Mouse (Mus musculus): Measurements from ENCODE around the gene Aqp6.

Gene Aqp6

DNA sequence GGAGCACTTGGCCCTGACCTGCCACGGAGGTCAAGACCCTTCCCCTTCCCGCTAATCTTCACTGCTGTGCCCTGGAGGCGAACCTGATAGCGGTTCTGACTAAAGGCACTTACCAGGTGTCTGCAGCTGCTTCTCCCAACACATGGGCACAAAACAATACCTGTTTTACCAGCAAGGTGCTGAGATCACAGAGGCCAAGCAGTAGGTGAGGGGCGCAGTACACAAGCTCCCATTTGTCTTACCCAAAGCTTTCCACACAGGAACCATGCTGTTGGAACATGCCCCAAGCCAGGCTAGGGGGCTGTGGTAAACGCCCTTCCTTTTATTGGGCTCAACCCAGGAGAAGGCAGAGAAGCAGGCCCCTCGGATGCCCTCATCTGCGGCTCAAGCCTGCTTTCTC is 3.6 kb upstream of the Aqp6 start:
- no peak for DNase-seq (ENCODE audit: low spot score)

- no peak for DNase-seq (ENCODE audit: low spot score)
Observed at GRCm38 (mm10) chr15:99599245-99600070, 1.7 kb upstream of the Aqp6 start.

- DNase-seq (ENCODE audit: low spot score), result no peak
Observed at GRCm38 (mm10) chr15:99601823-99602120, 572 bp downstream of the Aqp6 start.

GRCm38 (mm10) chr15:99602206-99602820 is 1.1 kb downstream of the Aqp6 start:
- no peak for DNase-seq (ENCODE audit: low spot score)

GRCm38 (mm10) chr15:99603216-99603615 is 2.0 kb downstream of the Aqp6 start:
- DNase-seq (ENCODE audit: low spot score), result no peak

GRCm38 (mm10) chr15:99605595-99605994 is 4.4 kb downstream of the Aqp6 start:
- no peak for DNase-seq (ENCODE audit: low spot score)

- DNase-seq (ENCODE audit: low spot score), result no peak
Observed at GRCm38 (mm10) chr15:99606515-99606914, 5.3 kb downstream of the Aqp6 start.

DNA sequence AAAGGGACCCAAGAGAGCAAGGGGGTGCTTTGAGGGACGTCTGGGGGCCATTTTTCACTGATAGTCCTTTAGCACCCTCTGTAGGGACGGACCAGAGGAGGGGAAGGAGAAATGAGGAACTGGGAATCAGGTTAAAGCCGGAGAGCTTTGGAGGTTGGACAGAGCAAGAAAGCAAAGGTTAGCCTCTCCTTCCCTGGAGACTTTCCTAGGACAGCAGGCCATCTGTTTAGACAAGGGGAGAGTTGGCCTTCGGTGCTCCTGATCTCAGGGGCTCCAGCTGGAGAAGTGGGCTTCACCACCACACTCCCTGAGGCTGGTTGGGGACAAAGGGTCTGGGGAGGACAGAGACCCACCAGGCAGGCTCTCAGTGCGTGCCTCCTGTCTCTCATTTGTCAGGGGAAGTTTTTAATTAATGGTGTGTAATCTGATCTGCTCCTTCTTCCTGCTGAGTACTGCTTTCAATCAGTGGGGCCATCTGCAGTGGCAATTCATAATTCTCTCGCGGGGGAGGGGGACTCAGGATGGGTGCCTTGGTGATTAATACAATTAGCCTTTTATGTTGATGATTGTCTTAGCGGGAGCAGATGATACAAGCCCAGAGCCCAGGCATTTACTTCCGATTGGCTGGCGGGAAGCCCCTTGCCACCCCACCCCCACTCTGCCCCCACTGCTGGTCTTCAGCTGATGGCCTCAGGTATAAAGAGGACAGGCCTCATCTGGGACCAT is 6.4 kb downstream of the Aqp6 start:
- DNase-seq (ENCODE audit: low spot score), result no peak

DNA sequence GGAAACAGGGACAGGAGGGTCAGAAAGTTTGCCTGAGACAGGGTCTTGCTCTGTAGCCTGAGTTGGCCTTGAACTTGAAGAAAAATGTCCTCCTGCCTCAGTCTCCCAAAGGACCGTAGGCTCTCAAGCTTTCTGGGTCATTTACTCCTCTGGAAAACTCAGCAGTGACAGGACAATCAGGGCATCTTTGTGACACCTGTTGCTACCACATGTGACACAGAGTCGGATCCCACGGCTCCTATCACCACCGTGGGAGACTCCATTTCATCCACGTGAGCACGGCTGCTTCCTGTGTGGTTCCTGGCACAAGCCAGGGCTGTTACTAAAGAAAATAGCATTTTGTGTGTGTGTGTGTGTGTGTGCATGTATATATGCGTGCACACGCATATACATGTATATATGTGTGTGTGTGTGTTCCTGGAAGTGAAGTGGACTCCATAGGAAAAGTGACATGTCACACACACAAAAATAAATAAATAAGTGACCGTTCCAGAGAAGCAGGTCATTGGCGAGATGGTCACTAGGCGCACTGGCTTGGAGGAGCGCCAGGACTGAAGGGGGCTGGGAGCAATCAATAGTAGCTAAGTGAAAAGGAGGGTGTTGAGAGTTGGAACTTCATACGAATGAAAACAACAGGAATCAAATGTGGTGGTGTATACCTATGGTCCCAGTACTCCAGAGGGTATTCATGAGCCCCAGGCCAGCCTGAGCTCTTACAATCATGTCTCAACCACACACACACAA is 7.4 kb downstream of the Aqp6 start:
- DNase-seq (ENCODE audit: low spot score), result no peak

DNA sequence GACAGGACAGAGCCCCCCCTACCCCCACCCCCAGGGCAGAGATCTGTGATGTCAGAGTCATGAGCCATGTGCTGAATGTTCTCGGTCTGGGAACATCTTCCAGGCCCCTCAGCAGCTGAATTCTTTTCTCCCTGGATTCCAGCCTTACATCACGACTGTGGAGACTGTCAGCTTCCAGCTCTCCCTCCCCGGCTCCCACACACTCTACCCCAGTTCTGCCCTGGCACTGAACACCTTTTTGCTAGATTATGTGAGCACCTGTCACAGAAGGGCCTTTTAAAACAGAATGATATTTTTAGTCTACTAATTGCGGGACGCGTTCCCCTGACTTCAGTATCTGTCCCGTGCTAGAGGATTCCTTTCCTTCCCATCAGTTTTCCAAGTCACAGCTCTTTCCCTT is 10.4 kb downstream of the Aqp6 start:
- no peak for DNase-seq (ENCODE audit: low spot score)

DNA sequence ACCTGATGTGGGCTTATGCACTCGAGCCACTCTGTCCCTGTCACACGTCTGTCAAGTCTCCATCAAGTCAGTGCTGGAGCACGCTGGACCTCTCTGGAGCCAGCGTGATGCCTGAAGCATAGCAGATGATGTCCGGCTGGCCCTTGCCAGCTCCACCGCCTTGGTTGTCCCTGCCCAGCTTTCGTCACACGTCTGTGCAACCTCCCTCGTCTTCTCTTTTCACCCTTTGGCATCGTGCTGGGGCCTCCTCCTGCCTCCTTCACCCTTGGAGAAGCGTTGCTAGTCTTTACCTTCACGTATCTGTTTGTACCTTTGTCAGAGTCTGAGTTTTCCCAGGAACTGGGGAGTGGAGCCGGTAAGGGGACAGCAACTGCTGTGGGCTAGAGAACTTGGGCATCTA is 13.1 kb downstream of the Aqp6 start:
- DNase-seq (ENCODE audit: low spot score), result no peak

- peak; percentile 40 for DNase-seq (ENCODE audit: low spot score)
Observed at GRCm38 (mm10) chr15:99614753-99615152, 13.6 kb downstream of the Aqp6 start.

GRCm38 (mm10) chr15:99615246-99615645 is 14.0 kb downstream of the Aqp6 start:
- DNase-seq (ENCODE audit: low spot score), result no peak

DNA sequence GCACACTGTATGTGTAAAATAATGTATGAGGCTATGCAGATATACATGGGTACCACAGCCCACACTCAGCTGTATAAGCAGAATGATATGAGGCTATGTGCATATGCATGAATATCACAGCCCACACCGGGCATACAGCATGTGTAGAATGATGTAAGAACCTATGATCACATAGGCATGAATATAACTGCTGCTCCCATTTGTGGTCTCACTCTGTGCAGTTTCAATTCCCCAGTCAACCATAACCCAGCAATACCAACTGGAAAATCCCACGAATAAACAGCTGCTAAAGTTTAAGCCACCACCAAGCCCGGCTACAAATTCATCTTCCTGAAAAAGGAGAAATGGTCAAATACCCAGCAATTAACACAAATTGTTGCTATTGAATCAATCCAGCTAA is 17.4 kb downstream of the Aqp6 start:
- no peak for DNase-seq (ENCODE audit: low spot score)

- DNase-seq (ENCODE audit: low spot score), result no peak
Observed at GRCm38 (mm10) chr15:99619821-99620220, 18.6 kb downstream of the Aqp6 start.

- DNase-seq (ENCODE audit: low spot score), result no peak
Observed at GRCm38 (mm10) chr15:99622063-99622462, 20.9 kb downstream of the Aqp6 start.

- no peak for DNase-seq (ENCODE audit: low spot score)
Observed at GRCm38 (mm10) chr15:99631618-99632017, 30.4 kb downstream of the Aqp6 start.

DNA sequence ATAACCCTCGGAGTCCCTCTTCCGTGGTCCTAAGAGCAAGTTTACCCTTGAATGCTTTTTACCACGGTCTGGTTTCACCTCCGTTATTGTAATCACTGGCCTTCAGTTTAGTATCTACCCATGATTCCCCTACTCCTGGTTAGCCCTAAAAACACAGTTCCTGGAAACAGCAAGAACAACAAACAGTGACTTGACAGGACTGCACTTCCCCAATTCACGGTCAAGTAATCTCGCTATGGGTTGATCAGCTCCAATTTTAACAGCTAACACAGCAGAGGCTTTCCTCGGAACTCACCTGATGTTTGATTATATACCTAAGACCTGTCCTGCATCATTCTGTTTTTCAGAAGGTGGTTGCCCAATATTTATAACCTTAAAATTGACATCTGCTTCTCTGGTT is 33.5 kb downstream of the Aqp6 start:
- DNase-seq (ENCODE audit: low spot score), result no peak

DNA sequence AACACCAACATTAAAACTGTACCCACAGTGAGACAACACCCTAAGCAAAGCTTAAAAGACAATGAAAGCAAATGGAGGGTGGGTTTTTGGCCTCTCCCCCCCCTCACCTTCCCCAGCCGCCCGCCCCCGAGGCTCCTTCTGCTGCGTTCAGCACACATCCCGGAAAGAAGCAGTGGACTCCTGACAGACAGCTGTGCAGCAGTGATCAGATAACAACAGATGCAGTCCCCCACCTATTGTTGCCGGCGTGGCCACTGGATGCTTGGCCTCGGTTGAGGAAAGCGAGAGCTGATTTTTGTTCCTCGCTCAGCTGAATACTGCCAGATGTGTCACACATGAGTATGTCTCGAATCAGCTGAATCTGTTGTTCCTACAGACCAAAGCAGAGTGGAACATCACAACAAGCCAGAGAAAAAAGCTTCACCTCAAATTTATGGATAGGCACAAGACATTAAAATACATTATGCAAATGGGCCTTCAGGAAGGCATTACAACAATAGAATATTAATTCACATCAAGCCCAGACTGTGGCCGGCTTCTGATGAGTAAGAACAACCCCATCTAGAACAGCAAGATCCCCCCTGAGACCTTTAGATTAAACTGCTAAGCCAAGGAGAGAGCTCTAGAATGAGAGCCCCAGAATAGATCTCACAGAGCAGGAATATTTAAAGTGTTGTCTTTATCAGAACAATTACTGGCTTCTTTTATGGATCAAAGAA is 36.4 kb downstream of the Aqp6 start:
- DNase-seq (ENCODE audit: low spot score), result no peak

DNA sequence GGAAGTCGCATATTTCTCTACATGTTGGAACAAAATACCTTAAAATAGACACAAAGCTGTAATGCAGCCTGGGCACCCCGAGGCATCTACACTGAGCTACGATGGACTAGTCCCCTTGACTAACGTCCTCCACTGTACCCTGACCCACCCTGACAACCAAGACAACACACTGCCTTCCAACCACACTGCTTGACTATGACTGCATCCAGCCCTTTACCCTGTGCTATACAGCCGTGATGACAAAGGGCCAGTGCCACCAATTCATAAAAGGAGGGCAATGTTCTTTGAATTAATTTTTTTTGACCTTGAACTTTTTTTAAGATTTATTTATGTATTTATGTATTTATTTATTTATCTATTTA is 36.9 kb downstream of the Aqp6 start:
- no peak for DNase-seq (ENCODE audit: low spot score)

DNA sequence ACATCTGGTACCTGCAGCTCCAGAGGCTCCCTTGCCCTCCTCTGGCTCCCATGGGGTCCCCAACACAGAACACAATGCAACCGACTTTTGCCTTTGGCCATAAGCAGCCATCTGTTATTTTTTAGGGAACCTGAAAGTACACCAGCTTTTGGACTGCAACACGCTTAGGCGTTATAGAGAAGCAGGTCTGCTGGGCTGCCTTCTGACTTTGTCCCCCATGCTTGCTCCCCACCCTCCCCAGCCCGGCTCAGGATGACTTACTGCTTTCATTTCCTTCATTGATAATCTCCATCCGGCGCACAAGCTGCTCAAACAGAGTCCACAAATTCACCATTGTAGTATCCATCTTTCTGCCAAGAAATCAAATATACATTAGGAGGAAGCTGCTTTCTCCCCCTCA is 41.4 kb downstream of the Aqp6 start:
- DNase-seq (ENCODE audit: low spot score), result no peak

GRCm38 (mm10) chr15:99643832-99644231 is 42.6 kb downstream of the Aqp6 start:
- no peak for DNase-seq (ENCODE audit: low spot score)

All from ovary, postnatal 14 days (tissue).